Comparison of ENCODE assay signal across 14 mouse cellular contexts in genomic region chr3:58679996-58680395, GRCm38 (mm10). TPM values are rescaled to one million over a fixed set of nuclear protein-coding genes. Genes with fewer than 3 reads are reported as not detected.
DNase-seq lines count a peak whose midpoint lies in the region; ATAC-seq lines count a peak whose summit lies in the region.
"Had no signal": no experiment of that assay in that cellular context is flagged by ENCODE, and none has a peak within 500 bp of the region (broad histone marks: within the 10 kb centered on the region; RNA-seq: fewer than 3 reads in every experiment).

No protein-coding gene starts in this region.

- no peak for DNase-seq in heart, postnatal 14 days
- no peak for DNase-seq in liver, embryonic 11.5 days (ENCODE audit: low spot score)
- DNase-seq in thymus, postnatal 10 days (ENCODE audit: low spot score in 2 of 2): no peak
- DNase-seq: thymus, postnatal 25 days had no signal

- H3K36me3 ChIP-seq in heart, embryonic 16.5 days (ENCODE audit: control insufficient read depth, insufficient read depth): peaks cover 2% of the 10 kb centered on the region
- H3K36me3 ChIP-seq in liver, embryonic 16.5 days (ENCODE audit: control insufficient read depth, insufficient read depth): no peaks in the 10 kb centered on the region
- H3K36me3 ChIP-seq in liver, embryonic 11.5 days (ENCODE audit: control insufficient read depth, insufficient read depth, low read length): peaks cover 3% of the 10 kb centered on the region; the same call in 1 of the 2 replicates
- peaks cover 4% of the 10 kb centered on the region; the same call in 1 of the 2 replicates for H3K36me3 ChIP-seq in embryonic facial prominence, embryonic 15.5 days
- H3K36me3 ChIP-seq in limb, embryonic 13.5 days: peaks cover 13% of the 10 kb centered on the region

- H3K27me3 ChIP-seq in heart, embryonic 16.5 days (ENCODE audit: control insufficient read depth, insufficient read depth, low read length): no peaks in the 10 kb centered on the region
- no peaks in the 10 kb centered on the region for H3K27me3 ChIP-seq in liver, embryonic 16.5 days (ENCODE audit: control insufficient read depth, insufficient read depth, low read depth, low read length)
- no peaks in the 10 kb centered on the region for H3K27me3 ChIP-seq in liver, embryonic 11.5 days (replicated peaks; ENCODE audit: control insufficient read depth, insufficient read depth, low read length)
- H3K27me3 ChIP-seq in embryonic facial prominence, embryonic 15.5 days: no peaks in the 10 kb centered on the region
- H3K27me3 ChIP-seq in limb, embryonic 13.5 days: no peaks in the 10 kb centered on the region
- H3K27me3 ChIP-seq: liver, embryonic 15.5 days; midbrain, embryonic 12.5 days had no signal

- peak; percentile 52 for ATAC-seq in heart, embryonic 16.5 days (replicated peaks; ENCODE audit: extremely low read depth, insufficient read depth, low FRiP score)
- ATAC-seq in liver, embryonic 16.5 days (ENCODE audit: low read depth): no peak
- no peak for ATAC-seq in liver, embryonic 11.5 days (replicated peaks; ENCODE audit: low FRiP score)
- 0 out of 2 replicates have a peak, but pooled peaks have one; percentile 48 for ATAC-seq in embryonic facial prominence, embryonic 15.5 days (ENCODE audit: insufficient number of reproducible peaks, low FRiP score, low TSS enrichment, low read depth)
- ATAC-seq in limb, embryonic 13.5 days (ENCODE audit: low FRiP score, low read depth): no peak
- ATAC-seq: activated CD4-positive, CD25-positive, alpha-beta regulatory T cell, adult 4 months had no signal

- intact Hi-C loops in heart, postnatal 14 days (cut with DNase I): no loop called here

- H3K4me2 ChIP-seq in heart, embryonic 16.5 days (ENCODE audit: low read depth, low read length): peak overlapping the region; percentile 19; the same call in 1 of the 2 replicates
- H3K4me2 ChIP-seq in liver, embryonic 16.5 days (ENCODE audit: low read depth, low read length): no peak overlapping the region
- H3K4me2 ChIP-seq in liver, embryonic 11.5 days: no peak overlapping the region
- 0 out of 2 replicates have a peak overlapping the region, but pooled peaks have one; percentile 10 for H3K4me2 ChIP-seq in embryonic facial prominence, embryonic 15.5 days (replicated peaks)
- peak overlapping the region; percentile 5; the same call in 1 of the 2 replicates for H3K4me2 ChIP-seq in limb, embryonic 13.5 days (replicated peaks)
- H3K4me2 ChIP-seq: midbrain, embryonic 12.5 days had no signal

- WGBS in heart, embryonic 16.5 days: 38% methylated on average over 4 of the region's 4 CpGs
- 51% methylated on average over 4 of the region's 4 CpGs for WGBS in liver, embryonic 16.5 days (ENCODE audit: insufficient replicate concordance)
- WGBS in liver, embryonic 11.5 days: 52% methylated on average over 4 of the region's 4 CpGs
- 30% methylated on average over 4 of the region's 4 CpGs for WGBS in embryonic facial prominence, embryonic 15.5 days
- WGBS in limb, embryonic 13.5 days: 16% methylated on average over 4 of the region's 4 CpGs

- peak overlapping the region; percentile 33; the same call in 1 of the 2 replicates for H3K27ac ChIP-seq in heart, embryonic 16.5 days (ENCODE audit: low read length)
- H3K27ac ChIP-seq in liver, embryonic 16.5 days (ENCODE audit: low read length): 0 out of 2 replicates have a peak overlapping the region, but pooled peaks have one; percentile 9
- no peak overlapping the region for H3K27ac ChIP-seq in liver, embryonic 11.5 days (ENCODE audit: low read depth, low read length)
- 0 out of 2 replicates have a peak overlapping the region, but pooled peaks have one; percentile 17 for H3K27ac ChIP-seq in embryonic facial prominence, embryonic 15.5 days (replicated peaks)
- peak overlapping the region; percentile 29; the same call in 1 of the 2 replicates for H3K27ac ChIP-seq in limb, embryonic 13.5 days
- H3K27ac ChIP-seq: midbrain, embryonic 12.5 days had no signal

- peaks cover 30% of the 10 kb centered on the region for H3K4me1 ChIP-seq in heart, embryonic 16.5 days (ENCODE audit: control insufficient read depth, insufficient read depth, low read length)
- H3K4me1 ChIP-seq in liver, embryonic 16.5 days (ENCODE audit: control insufficient read depth, low read depth, low read length): peaks cover 15% of the 10 kb centered on the region
- H3K4me1 ChIP-seq in liver, embryonic 11.5 days (replicated peaks; ENCODE audit: control insufficient read depth, insufficient read depth, low read length): peaks cover 7% of the 10 kb centered on the region; the same call in 1 of the 2 replicates
- peaks cover 21% of the 10 kb centered on the region for H3K4me1 ChIP-seq in embryonic facial prominence, embryonic 15.5 days
- peaks cover 44% of the 10 kb centered on the region for H3K4me1 ChIP-seq in limb, embryonic 13.5 days

- no peak overlapping the region for H3K9ac ChIP-seq in heart, embryonic 16.5 days (ENCODE audit: low read length)
- no peak overlapping the region for H3K9ac ChIP-seq in liver, embryonic 16.5 days (ENCODE audit: low read depth, low read length)
- no peak overlapping the region for H3K9ac ChIP-seq in liver, embryonic 11.5 days (ENCODE audit: low read depth, low read length)
- H3K9ac ChIP-seq in embryonic facial prominence, embryonic 15.5 days: no peak overlapping the region
- no peak overlapping the region for H3K9ac ChIP-seq in limb, embryonic 13.5 days
- H3K9ac ChIP-seq: liver, embryonic 15.5 days; midbrain, embryonic 12.5 days had no signal

- no peak overlapping the region for H3K4me3 ChIP-seq in heart, embryonic 16.5 days (ENCODE audit: low read length)
- no peak overlapping the region for H3K4me3 ChIP-seq in liver, embryonic 16.5 days (ENCODE audit: low read depth, low read length)
- H3K4me3 ChIP-seq in liver, embryonic 11.5 days (ENCODE audit: low read depth, low read length): no peak overlapping the region
- H3K4me3 ChIP-seq in embryonic facial prominence, embryonic 15.5 days (replicated peaks): no peak overlapping the region
- H3K4me3 ChIP-seq in limb, embryonic 13.5 days: no peak overlapping the region
- H3K4me3 ChIP-seq: liver, embryonic 15.5 days; midbrain, embryonic 12.5 days had no signal

- no peaks in the 10 kb centered on the region for H3K9me3 ChIP-seq in heart, embryonic 16.5 days (replicated peaks; ENCODE audit: control insufficient read depth, low read length)
- H3K9me3 ChIP-seq in liver, embryonic 16.5 days (replicated peaks; ENCODE audit: control insufficient read depth, low read length): no peaks in the 10 kb centered on the region
- H3K9me3 ChIP-seq in liver, embryonic 11.5 days (ENCODE audit: control insufficient read depth, low read length): no peaks in the 10 kb centered on the region
- H3K9me3 ChIP-seq in embryonic facial prominence, embryonic 15.5 days (replicated peaks): no peaks in the 10 kb centered on the region
- H3K9me3 ChIP-seq in limb, embryonic 13.5 days: no peaks in the 10 kb centered on the region
- H3K9me3 ChIP-seq: liver, embryonic 15.5 days; midbrain, embryonic 12.5 days had no signal

RNA-seq across cellular contexts. Expression of gene Siah2, which starts 12.2 kb away (rescaled TPM):
- polyA plus RNA-seq in heart, embryonic 16.5 days (2015; fragmentation: Nextera tagmentation; extraction: Ambion mirVana): 4.8 and 5.8 TPM in 2 replicates
- 10 to 100 TPM; 13.9 to 14.2 TPM for total RNA-seq in heart, postnatal 14 days (2021)
- polyA plus RNA-seq in liver, embryonic 16.5 days (2015; fragmentation: Nextera tagmentation; extraction: Ambion mirVana): 2.5 and 3.4 TPM in 2 replicates
- 5.4 and 6.2 TPM in 2 replicates for polyA plus RNA-seq in liver, embryonic 11.5 days (2014; fragmentation: Nextera tagmentation; extraction: Ambion mirVana)
- 6.3 and 7.3 TPM in 2 replicates for polyA plus RNA-seq in embryonic facial prominence, embryonic 15.5 days (2015; fragmentation: Nextera tagmentation; extraction: Ambion mirVana)
- polyA plus RNA-seq in limb, embryonic 13.5 days (2015; fragmentation: Nextera tagmentation; extraction: Ambion mirVana): 5.9 and 6.4 TPM in 2 replicates

RNA-seq across cellular contexts. Expression of gene Erich6, which starts 43.0 kb away (rescaled TPM):
- 0.07 and 0.09 TPM in 2 replicates for polyA plus RNA-seq in heart, embryonic 16.5 days (2015; fragmentation: Nextera tagmentation; extraction: Ambion mirVana)
- total RNA-seq in heart, postnatal 14 days (2021): under 1 TPM in 1 of 2 experiments, not detected in 1; 0.10 TPM
- not detected in 2 replicates for polyA plus RNA-seq in liver, embryonic 16.5 days (2015; fragmentation: Nextera tagmentation; extraction: Ambion mirVana)
- not detected in 2 replicates for polyA plus RNA-seq in liver, embryonic 11.5 days (2014; fragmentation: Nextera tagmentation; extraction: Ambion mirVana)
- polyA plus RNA-seq in embryonic facial prominence, embryonic 15.5 days (2015; fragmentation: Nextera tagmentation; extraction: Ambion mirVana): 0.08 TPM in 1 of 2 replicates, not detected in the other
- polyA plus RNA-seq in limb, embryonic 13.5 days (2015; fragmentation: Nextera tagmentation; extraction: Ambion mirVana): not detected in 2 replicates
- polyA plus RNA-seq: activated CD4-positive, CD25-positive, alpha-beta regulatory T cell, adult 4 months; forebrain, embryonic 11.5 days; heart, postnatal 0 days; liver, embryonic 15.5 days; spleen, adult 2 months had no signal

Comparison
In these comparisons a context has a peak if more than half of its experiments do, and no peak if none do; other contexts are left out.
1. ATAC-seq: peak in heart, embryonic 16.5 days (single experiment) and embryonic facial prominence, embryonic 15.5 days (single experiment); none in liver, embryonic 16.5 days (single experiment), liver, embryonic 11.5 days (single experiment) and limb, embryonic 13.5 days (single experiment).
2. H3K4me2 ChIP-seq: peak in heart, embryonic 16.5 days (single experiment), embryonic facial prominence, embryonic 15.5 days (single experiment) and limb, embryonic 13.5 days (single experiment); none in liver, embryonic 16.5 days (single experiment) and liver, embryonic 11.5 days (single experiment).